Comparison of ENCODE assay signal across 8 mouse cellular contexts in genomic region chr5:141240441-141240840, GRCm38 (mm10). TPM values are rescaled to one million over a fixed set of nuclear protein-coding genes. Genes with fewer than 3 reads are reported as not detected.
DNase-seq lines count a peak whose midpoint lies in the region; ATAC-seq lines count a peak whose summit lies in the region.

No protein-coding gene starts in this region.

- no peak for DNase-seq in kidney, adult 11 months
- DNase-seq in midbrain, embryonic 14.5 days: peak; percentile 31
- no peak for DNase-seq in layer of hippocampus, postnatal 36 days
- no peak for DNase-seq in thymus, postnatal 0 days (ENCODE audit: low spot score)
- no peak for DNase-seq in right cerebral cortex, adult 18-20 months

- peaks cover 28% of the 10 kb centered on the region for H3K27me3 ChIP-seq in kidney, embryonic 16.5 days (ENCODE audit: insufficient read depth, low read length)
- peaks cover 24% of the 10 kb centered on the region for H3K27me3 ChIP-seq in embryonic facial prominence, embryonic 12.5 days
- H3K27me3 ChIP-seq in hindbrain, embryonic 12.5 days: peaks cover 52% of the 10 kb centered on the region
- peaks cover 23% of the 10 kb centered on the region for H3K27me3 ChIP-seq in midbrain, embryonic 14.5 days (ENCODE audit: control insufficient read depth, insufficient read depth, low read length)

- H3K27ac ChIP-seq in kidney, embryonic 16.5 days (ENCODE audit: low read length): no peak overlapping the region
- no peak overlapping the region for H3K27ac ChIP-seq in embryonic facial prominence, embryonic 12.5 days
- H3K27ac ChIP-seq in hindbrain, embryonic 12.5 days: no peak overlapping the region
- no peak overlapping the region for H3K27ac ChIP-seq in midbrain, embryonic 14.5 days (replicated peaks; ENCODE audit: low read depth, low read length)

- H3K4me2 ChIP-seq in kidney, embryonic 16.5 days (replicated peaks; ENCODE audit: low read depth, low read length): peak overlapping the region; percentile 97
- H3K4me2 ChIP-seq in embryonic facial prominence, embryonic 12.5 days (replicated peaks): peak overlapping the region; percentile 95
- peak overlapping the region; percentile 98 for H3K4me2 ChIP-seq in hindbrain, embryonic 12.5 days (replicated peaks)
- H3K4me2 ChIP-seq in midbrain, embryonic 14.5 days (ENCODE audit: low read length): peak overlapping the region; percentile 97

- peak overlapping the region; percentile 68 for H3K4me3 ChIP-seq in kidney, embryonic 16.5 days (ENCODE audit: low read length)
- H3K4me3 ChIP-seq in embryonic facial prominence, embryonic 12.5 days: peak overlapping the region; percentile 65
- peak overlapping the region; percentile 67 for H3K4me3 ChIP-seq in hindbrain, embryonic 12.5 days
- peak overlapping the region; percentile 61 for H3K4me3 ChIP-seq in midbrain, embryonic 14.5 days (replicated peaks; ENCODE audit: low read depth, low read length)

- H3K9me3 ChIP-seq in kidney, embryonic 16.5 days (ENCODE audit: low read length): no peaks in the 10 kb centered on the region
- no peaks in the 10 kb centered on the region for H3K9me3 ChIP-seq in embryonic facial prominence, embryonic 12.5 days
- H3K9me3 ChIP-seq in hindbrain, embryonic 12.5 days (replicated peaks): no peaks in the 10 kb centered on the region
- H3K9me3 ChIP-seq in midbrain, embryonic 14.5 days (ENCODE audit: control insufficient read depth, low read length): no peaks in the 10 kb centered on the region

- 0% methylated on average over 10 of the region's 10 CpGs for WGBS in kidney, embryonic 16.5 days
- 2% methylated on average over 10 of the region's 10 CpGs for WGBS in embryonic facial prominence, embryonic 12.5 days
- under 1% methylated on average over 10 of the region's 10 CpGs for whole genome bisulfite sequencing in hindbrain, embryonic 12.5 days
- under 1% methylated on average over 10 of the region's 10 CpGs for WGBS in midbrain, embryonic 14.5 days

- H3K4me1 ChIP-seq in kidney, embryonic 16.5 days (ENCODE audit: insufficient read depth, low read length): peaks cover 33% of the 10 kb centered on the region
- H3K4me1 ChIP-seq in embryonic facial prominence, embryonic 12.5 days: peaks cover 27% of the 10 kb centered on the region
- peaks cover 32% of the 10 kb centered on the region for H3K4me1 ChIP-seq in hindbrain, embryonic 12.5 days
- H3K4me1 ChIP-seq in midbrain, embryonic 14.5 days (ENCODE audit: control insufficient read depth, insufficient read depth, low read length): peaks cover 23% of the 10 kb centered on the region

- H3K36me3 ChIP-seq in kidney, embryonic 16.5 days (ENCODE audit: insufficient read depth, low read length): no peaks in the 10 kb centered on the region
- no peaks in the 10 kb centered on the region for H3K36me3 ChIP-seq in embryonic facial prominence, embryonic 12.5 days
- H3K36me3 ChIP-seq in hindbrain, embryonic 12.5 days: no peaks in the 10 kb centered on the region
- no peaks in the 10 kb centered on the region for H3K36me3 ChIP-seq in midbrain, embryonic 14.5 days (ENCODE audit: control insufficient read depth, insufficient read depth, low read length)

- H3K9ac ChIP-seq in kidney, embryonic 16.5 days (replicated peaks; ENCODE audit: low read length): peak overlapping the region; percentile 71
- peak overlapping the region; percentile 56; the same call in 1 of the 2 replicates for H3K9ac ChIP-seq in embryonic facial prominence, embryonic 12.5 days
- H3K9ac ChIP-seq in hindbrain, embryonic 12.5 days: peak overlapping the region; percentile 67
- H3K9ac ChIP-seq in midbrain, embryonic 14.5 days (replicated peaks; ENCODE audit: low read length): peak overlapping the region; percentile 52

- no peak for ATAC-seq in kidney, embryonic 16.5 days (ENCODE audit: low FRiP score, low TSS enrichment)
- no peak for ATAC-seq in embryonic facial prominence, embryonic 12.5 days (ENCODE audit: insufficient number of reproducible peaks, insufficient read depth, low FRiP score, low TSS enrichment)
- no peak; the same call in 1 of the 2 replicates for ATAC-seq in hindbrain, embryonic 12.5 days (ENCODE audit: low FRiP score)
- no peak for ATAC-seq in midbrain, embryonic 14.5 days (ENCODE audit: low FRiP score, low TSS enrichment)

RNA-seq across cellular contexts. Expression of gene Sdk1, which starts 0.8 kb away (rescaled TPM):
- 4.0 and 4.5 TPM in 2 replicates for polyA plus RNA-seq in kidney, embryonic 16.5 days (2015; fragmentation: Nextera tagmentation; extraction: Ambion mirVana)
- 2.9 and 3.3 TPM in 2 replicates for polyA plus RNA-seq in embryonic facial prominence, embryonic 12.5 days (2016; fragmentation: Nextera tagmentation; extraction: Ambion mirVana)
- polyA plus RNA-seq in hindbrain, embryonic 12.5 days (2016; fragmentation: Nextera tagmentation; extraction: Ambion mirVana): 3.2 and 3.5 TPM in 2 replicates
- polyA plus RNA-seq in midbrain, embryonic 14.5 days (2014; fragmentation: Nextera tagmentation; extraction: Ambion mirVana): 1.9 and 2.5 TPM in 2 replicates
- 1 to 10 TPM; 6.2 to 6.3 TPM for total RNA-seq in layer of hippocampus, postnatal 36 days (2021)
- 0.51 and 0.55 TPM in 2 replicates for polyA plus RNA-seq in thymus, postnatal 0 days (2015; fragmentation: Nextera tagmentation; extraction: Ambion mirVana)
